Mouse (Mus musculus) left cerebral cortex, adult 9 months (tissue): ENCODE data around the gene Gm9747.

Source experiments
- DNase-seq, 2 experiments: peaks; one replicate each; pipeline ENCODE4 v3.0.0; 2022; ENCODE audit warnings: low spot score in 2 of 2

The Gm9747 gene

DNA sequence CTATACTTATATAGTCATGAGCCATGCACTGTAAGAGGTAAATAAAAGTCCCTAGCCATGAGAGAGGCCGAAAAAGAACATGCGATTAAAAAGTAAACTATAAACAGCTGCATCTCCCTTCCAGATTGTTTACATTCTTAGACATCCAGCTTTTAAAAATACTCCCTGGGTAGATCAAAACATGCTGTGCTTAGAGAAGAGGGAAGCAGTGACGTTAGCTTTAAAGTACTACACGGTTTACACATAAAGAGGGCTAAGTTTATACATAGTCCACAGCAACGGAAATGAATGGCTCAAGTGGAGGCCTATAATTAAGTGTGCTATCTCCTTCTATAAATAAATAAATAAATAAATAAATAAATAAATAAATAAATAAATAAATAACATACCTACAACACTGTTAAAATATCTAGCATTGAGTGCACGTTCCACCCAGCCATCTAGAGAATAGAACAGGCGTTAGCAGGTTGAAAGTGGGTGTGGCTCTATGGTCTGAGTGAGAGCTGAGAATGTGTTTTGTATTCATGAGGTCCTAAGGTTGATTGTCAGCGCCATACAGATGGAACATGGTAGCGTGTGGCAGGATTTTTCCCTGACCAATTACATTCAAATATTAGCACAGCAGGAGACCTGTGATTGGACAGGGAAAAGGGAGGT lies 21.0 kb downstream of the Gm9747 start:
- no peak for DNase-seq

GRCm38 (mm10) chr1:82257457-82257856 lies 24.5 kb downstream of the Gm9747 start:
- no peak for DNase-seq

- no peak for DNase-seq
Observed at GRCm38 (mm10) chr1:82258331-82258730, 25.4 kb downstream of the Gm9747 start.

DNA sequence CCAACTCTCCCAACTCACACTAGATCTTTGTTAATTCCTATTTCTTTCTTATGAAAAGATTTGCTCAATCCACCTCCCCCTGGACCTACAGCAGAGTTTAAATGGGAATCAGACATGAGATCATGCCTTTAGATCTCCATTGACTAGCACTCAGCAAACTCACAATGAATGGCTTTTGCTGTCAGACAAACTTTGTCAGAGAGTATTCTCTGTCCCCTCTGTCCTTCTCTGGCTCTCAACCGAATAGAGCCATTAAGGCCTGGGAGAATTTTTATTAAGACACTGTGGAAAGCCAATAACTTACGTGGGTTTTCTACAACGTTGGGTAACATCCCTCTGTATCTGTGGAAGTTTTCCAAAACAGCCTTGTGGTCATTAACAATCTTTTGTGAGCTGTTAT lies 27.1 kb downstream of the Gm9747 start:
- no peak for DNase-seq

DNA sequence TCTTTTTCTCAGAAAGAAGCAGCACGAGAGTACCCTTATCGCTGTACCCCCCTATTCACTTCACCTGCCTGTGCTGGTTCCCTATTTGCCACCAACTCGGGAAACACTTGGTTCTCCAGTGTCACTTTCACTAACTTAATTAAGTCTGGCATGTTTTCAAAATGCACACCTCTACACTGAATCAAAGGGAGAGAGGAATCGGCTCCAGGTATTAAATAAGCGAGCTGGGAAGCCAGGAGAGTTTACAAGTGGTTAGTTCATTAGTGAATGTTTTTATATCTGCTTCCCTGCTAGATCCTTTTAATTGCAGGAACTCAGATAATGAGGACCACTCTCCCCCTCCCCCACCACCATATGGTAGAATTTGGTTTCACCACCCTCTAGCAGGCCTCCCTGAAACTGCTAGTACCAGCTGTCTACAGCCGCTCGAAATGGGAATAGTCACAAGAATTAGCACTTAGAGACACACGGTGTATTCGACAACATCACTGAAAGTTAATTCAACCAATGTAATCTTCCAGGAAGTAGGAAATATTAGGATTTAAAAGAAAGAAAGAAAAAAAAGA lies 28.2 kb downstream of the Gm9747 start:
- peak in 1 of 2 experiments; percentile 38 for DNase-seq

DNA sequence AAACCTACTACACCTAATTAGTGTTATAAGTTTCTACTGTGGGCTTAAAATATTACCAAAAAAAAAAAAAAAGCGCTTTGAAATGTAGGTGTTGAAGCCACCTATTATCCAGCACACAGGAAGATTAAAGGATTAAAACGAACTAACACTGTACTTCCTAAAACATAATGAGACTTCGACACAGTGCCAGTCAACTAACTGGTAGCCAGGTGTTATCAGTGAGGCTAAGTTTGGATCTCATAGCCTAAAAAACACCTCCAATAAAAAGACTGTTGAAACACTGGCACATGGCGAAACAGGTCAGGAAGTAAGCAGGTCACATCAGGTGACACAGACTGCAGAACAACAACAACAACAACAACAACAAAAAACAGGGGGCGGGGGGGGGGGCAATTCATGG lies 28.7 kb downstream of the Gm9747 start:
- DNase-seq: no peak

GRCm38 (mm10) chr1:82262331-82262730 lies 29.4 kb downstream of the Gm9747 start:
- DNase-seq: peak in 1 of 2 experiments; percentile 5

DNA sequence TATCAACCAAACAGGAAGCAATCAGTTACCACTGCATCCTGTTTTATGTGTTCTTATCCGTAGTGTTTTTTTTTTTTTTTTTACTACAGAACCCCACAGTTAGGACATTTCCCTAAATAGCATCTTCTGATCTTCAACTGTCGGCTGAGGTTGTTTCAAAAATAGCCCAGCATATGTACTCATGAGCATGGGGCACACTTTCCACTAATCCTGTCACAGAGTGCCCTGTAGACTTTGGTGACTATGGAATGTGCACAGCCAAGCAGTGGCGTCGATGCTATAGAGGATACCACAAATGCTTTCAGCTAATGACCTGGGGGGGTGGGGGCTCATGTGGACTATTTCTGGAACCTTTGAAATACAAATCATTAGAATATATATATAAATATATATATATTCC lies 34.6 kb downstream of the Gm9747 start:
- no peak for DNase-seq

- DNase-seq: no peak
Observed at GRCm38 (mm10) chr1:82272231-82272630, 39.3 kb downstream of the Gm9747 start.

DNA sequence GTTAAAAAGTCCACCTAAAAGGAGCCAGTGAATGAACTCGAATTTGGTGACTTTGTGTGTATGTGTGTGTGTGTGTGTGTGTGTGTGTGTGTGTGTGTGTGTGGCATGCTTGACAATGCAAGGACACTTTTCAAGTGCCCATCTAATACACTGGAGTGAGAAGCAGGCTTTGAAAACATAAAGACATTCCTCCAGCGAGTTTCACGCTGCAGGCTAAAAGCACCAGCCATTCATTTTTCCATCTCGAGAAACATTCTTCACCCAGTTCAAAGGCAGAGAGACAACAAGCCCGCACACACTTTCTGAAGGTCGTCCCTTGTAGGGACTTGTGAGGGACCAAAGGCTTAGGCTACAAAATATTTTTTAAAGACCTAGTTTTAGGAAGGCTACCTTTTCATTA lies 40.6 kb downstream of the Gm9747 start:
- no peak for DNase-seq

DNA sequence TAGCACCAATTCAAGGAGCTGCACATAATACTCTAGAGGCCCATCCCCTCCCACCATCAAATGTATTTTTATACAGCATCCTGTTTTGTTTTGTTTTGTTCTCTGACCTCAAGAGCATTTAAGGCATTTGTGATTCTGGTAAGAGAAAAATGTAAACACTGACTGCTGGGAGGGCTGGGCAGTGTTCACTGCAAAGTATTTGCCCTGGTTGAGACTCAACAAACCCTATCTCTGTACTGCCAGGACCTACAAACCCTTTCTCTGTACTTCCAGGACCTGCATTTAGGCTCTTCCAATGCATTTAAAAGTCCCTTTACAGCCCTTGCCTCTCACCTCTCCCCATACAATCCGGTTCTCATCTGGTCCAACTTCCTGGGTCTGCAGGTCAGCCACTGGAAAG lies 41.4 kb downstream of the Gm9747 start:
- DNase-seq: no peak

DNA sequence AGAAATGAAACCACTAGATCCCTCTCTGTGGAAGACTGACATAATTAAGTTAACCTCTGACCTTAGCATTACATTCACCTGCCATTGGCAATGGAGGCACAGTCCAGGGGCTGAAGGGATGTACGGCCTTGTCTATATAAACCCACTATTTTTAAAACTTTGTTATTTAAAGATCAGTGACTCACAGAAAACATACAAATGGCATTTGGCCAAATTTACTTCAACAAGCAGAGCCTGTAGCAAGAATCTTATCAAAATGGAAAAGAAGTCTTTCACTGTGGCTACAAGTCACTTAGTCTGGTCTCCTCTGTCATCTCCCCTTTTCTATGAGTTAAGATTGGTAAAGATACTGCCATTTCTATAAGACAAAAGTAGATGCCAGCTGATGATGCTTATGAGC lies 46.9 kb downstream of the Gm9747 start:
- DNase-seq: no peak

GRCm38 (mm10) chr1:82281823-82282222 lies 48.9 kb downstream of the Gm9747 start:
- no peak for DNase-seq

DNA sequence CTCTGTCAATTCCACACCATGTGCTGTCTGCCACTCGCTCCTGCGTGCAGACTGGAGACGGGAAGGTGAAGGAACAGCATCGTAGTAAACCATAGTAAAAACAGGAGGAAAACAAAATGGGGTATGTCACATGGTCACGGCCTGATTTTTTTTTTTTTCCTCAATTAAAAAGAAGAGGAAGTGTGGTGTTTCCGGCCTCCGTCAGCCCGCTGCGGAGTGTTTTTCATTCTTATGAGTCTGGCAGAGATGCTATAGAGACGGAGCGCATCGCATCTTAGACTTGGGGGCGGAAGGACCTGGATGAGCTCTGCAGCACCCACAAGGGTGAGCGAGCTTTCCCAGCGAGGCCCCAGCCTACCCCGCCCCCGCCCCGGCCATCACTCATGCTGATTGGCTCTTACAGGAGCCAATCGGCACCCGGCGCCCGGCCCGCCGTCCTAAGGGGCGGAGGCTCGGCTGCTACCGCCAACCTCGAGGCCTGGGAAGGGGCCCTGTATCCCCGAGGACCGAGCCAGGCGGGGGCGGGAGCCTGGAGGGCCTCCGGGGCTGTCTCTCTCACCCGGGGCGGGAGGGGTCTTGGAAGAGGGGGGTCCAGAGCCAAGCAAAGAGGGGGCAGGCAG lies 50.2 kb downstream of the Gm9747 start:
- peak; percentile 69 to 86 for DNase-seq

DNA sequence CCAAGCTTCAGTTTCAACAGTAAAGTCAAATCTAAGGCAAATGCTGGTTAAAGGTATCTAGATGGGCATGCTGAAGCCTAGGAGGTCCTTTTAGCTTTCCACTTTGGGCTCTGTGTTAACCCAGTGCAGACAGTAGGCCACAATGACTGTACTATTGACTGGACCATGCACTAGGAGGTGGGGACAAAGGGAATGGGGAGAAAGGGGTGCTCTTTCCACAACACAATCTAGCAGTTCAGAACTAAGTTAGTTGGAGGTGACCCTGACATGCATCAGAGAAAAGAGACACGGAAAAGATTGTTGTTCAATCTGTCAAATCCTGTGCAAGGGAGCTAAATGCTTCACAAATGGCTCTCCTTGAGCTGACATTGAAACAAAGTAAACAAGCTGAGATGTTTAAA lies 51.0 kb downstream of the Gm9747 start:
- peak in 1 of 2 experiments; percentile 20 for DNase-seq

GRCm38 (mm10) chr1:82284403-82284802 lies 51.5 kb downstream of the Gm9747 start:
- DNase-seq: no peak
